Mouse (Mus musculus) layer of hippocampus, adult 8-10 months (tissue): ENCODE results near the gene Csf1. TPM values are rescaled to one million over a fixed set of nuclear protein-coding genes. Genes with fewer than 3 reads are reported as not detected.

ENCODE experiments used
- DNase-seq, 2 experiments: peaks; one replicate each; pipeline ENCODE4 v3.0.0; 2022; ENCODE audit warnings: low spot score in 2 of 2
- total RNA-seq, 4 experiments: library from RNA; stranded (reverse); gene quantifications; 2 replicates each; pipeline ENCODE4 v1.2.4; 2022

Csf1 gene
- total RNA-seq, result 10 to 100 TPM; 24.9 to 58.2 (median 39.9) TPM

DNA sequence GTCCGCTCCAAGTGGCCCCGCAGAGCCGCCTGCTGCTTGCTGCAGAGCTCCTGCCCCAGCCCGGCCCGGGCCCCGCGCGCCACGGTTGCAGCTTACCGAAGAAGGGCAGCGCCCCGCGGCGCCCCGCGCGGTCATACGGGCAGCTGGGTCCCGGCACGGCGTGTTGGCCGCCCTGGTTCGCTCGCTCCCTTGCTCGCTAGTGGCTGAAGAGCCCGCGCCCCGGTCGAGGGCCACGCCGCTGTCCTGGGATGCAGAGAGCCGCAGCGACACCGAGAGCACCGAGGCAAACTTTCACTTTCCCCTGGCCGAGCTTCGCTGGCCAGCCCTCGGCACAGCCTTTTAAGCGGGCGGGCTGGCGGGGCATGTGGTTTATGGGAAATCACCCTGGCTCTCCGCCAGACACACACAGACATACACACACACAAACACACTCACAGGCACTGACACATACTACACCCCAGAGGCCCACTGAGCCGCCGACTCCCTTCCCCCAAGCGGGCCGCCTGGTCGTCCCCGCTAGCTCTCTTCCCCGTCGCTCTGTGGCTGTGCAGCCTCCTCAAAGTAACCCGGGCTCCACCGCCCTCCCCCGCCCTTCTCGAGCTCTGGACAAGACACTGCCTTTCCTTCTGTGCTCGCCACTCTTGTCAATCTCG is at the start of gene Csf1:
Gene Csf1 (minus strand): TSS at position 541 of the 653 bp plus-strand sequence.
- peak; percentile 69 to 70 for DNase-seq

DNA sequence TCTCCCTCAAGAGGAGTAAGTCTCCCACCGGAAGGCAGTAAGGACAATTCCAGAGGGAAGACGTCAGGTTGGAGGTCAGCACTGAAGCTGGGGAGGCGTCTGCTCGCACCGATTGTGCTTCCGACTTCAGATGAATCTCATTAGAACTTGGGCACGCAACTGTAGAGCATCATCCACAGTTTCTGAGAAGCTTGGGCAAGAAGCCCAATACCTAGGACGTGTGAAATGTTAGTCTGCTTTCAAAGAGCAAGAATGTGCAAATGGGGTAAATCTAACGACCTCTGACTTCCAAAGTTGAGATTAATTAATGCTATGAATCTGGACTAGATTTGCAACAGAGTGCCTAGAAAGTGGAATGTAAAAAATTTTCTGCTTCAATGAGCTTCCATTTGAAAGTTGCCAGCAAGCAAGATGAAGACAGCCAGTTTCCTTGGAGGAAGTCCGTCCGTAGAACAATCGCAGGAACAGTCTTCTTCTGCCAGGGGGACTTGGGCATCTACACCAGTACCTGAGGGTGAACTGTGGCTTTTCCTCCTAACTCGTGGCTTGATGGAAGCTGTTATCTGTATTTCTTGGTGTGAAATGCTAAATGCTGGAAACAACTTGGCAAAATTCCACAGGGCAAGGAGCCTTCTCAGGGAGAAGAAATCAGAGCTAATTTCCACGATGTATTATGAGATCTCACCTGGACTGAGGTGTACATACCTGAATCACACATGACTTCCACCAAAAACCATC is 47.9 kb upstream of the Csf1 start:
- DNase-seq, result no peak

DNA sequence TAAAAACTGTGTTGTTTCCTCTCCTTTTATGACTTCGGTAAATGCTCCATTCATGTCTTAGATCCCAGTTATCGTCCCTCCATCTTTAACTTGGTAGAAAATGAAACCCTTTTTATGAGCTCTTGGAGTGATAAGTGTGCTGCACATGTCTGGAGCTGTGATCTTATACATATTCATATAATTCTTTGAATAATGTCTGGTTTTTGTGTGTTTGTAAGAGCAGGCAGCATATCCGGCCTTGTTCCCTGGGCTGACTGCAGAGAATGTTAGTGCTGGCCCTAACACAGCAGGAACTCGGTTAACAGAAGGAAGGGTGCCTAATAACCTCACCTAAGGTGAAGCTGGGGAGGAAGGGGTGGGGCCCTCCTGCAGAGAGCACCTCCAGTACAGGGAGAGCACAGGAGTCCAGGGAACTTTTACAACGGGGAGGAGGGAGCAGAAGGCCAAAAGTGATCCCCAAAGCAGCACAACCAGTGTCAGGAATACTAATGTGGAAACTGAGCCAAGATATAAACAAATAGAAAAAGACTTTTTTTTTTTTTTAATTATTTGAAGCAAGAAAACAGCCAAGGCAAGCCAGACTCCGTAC is 47.2 kb upstream of the Csf1 start:
- DNase-seq, result no peak

DNA sequence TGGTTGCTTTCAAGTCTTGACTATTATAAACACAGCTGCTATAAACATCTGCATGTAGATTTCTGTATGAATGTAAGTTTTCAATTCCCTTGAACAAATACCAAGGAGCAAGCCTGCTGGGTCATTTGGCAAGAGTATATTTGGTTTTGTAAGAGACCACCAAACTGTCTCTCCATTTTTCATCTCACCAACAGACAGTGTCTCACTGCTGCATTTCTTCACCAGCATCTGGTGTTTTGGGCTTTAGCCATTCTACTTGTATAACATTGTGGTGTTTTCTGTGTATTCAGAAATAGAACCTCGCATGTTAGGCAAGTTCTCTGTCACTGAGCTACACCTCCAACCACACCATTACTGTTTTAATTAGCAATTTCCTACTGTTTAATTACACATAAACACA is 46.6 kb upstream of the Csf1 start:
- no peak for DNase-seq

DNA sequence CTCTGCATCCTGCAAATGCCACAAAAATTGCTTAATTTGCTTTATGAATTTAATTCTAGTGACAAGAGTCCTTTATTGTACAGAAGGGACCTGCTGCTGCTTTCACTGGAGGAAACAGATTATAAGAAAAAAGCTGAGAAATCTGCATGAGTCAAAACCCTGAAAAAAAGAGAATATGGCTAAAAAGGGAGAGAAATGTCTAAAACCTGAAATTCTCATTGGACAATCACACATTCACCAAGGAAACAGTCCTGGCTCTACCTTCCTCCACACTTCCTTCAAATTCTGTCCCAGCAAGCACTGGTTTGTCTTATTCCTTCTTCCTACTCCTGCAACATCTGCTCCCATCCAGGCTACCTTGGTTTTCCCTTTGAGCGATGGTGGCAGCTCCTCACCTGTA is 44.5 kb upstream of the Csf1 start:
- no peak for DNase-seq

DNA sequence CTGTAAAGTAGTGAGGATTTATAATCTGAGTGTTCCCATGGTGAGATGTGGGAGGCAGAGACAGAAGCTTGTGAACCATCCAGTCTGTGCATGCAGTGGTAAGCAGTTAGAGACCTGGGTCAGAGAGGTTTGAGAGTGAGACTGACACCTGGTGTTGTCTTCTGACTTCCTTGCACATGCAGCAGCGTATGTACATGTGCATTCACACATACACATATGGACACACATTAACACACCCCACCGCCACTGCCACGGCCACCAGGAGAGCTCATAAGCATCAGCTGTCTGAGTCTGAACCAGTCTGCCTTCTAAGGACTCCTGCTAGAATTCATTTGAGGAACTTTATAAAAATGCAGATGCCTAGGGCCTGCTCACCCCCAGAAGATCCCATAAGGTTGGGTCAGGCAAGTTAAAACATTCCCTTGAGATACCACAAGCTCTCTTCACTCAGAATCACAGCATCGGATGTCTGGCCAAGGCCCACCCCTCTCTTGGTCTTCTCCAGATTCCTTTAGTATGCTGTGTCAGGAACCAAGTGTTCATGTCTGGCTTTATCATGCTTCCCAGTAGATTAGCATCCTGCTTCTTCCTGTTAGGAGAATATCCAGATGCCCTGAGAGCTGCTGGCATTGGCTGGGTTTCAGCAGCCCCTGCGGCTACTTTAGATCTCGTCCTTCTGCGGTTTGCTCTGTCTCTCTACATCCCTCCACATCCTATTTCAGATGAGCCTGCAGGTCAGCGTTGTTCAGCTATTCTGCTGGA is 42.1 kb upstream of the Csf1 start:
- no peak for DNase-seq

DNA sequence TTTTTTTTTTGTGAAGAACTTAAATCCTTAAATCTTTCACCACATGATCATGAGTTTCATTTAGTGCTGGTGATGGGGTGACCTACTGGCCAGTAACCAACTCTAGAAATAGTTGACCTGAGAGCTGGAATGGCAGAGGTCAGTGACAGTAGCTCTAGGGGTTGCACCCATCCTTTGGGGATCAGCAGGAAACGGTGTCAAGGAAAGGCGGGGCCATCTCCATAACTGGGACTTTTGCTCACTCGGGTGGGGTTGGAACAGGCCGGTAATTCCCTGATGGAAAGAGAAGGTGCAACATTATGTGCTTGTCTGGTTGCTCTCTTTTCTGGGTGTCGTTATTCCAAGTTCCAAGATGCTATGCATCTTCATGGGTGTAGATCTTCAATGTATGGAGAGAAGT is 38.7 kb upstream of the Csf1 start:
- no peak for DNase-seq

DNA sequence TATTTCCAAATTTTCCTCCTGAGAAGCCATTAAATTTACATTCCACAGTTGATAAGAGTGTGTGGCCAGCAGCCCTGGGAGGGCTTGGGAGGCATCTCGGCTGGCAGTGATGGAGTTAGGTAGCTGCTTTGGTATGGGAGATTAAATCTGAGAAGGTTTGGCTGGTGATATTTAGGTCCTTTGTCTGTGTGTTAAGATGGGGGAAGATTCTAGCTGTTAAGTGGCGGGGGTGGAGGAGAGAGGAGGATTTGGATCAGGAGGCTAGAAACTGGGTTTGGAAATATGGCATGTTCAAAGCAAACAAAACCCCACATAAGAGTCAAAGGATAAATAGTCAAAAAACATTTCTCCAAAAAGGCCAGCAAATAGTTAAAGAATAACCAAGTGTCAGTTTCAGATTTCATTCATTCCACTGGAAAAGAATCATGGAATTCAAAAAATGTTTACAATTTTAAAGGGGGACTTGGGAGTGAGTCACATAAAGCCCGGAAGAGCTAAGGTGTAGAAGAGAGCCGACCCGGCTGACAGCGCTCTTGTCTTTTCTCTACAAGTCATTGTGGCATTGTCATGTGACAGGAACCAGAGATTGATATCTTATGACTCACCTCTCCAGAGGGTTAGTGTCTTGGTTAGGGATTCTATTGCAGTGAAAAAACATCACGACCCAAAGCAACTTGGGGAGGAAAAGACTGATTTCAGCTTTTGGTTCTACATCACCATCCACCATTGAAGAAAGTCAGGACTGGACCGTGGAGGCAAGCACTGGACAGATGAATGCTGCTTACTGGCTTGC is 36.1 kb upstream of the Csf1 start:
- DNase-seq, result no peak

DNA sequence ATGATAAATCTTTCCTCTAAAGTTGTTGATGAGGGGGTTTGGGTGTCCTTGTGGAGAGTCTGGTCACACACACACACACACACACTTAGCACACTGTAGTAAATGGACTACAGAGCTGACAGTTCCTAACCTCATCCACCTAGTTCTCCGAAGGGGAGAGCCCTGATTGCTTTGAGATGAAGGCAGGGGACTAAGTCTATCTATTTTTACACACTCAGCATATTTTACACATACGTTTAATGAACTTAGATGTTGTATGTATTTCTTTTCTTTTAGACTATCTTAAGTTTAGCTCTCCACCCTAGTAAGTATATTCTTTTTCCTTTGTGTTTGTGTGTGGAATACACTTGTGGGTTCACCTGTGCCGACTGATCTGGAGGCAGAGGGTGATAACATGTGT is 34.6 kb upstream of the Csf1 start:
- DNase-seq, result no peak

DNA sequence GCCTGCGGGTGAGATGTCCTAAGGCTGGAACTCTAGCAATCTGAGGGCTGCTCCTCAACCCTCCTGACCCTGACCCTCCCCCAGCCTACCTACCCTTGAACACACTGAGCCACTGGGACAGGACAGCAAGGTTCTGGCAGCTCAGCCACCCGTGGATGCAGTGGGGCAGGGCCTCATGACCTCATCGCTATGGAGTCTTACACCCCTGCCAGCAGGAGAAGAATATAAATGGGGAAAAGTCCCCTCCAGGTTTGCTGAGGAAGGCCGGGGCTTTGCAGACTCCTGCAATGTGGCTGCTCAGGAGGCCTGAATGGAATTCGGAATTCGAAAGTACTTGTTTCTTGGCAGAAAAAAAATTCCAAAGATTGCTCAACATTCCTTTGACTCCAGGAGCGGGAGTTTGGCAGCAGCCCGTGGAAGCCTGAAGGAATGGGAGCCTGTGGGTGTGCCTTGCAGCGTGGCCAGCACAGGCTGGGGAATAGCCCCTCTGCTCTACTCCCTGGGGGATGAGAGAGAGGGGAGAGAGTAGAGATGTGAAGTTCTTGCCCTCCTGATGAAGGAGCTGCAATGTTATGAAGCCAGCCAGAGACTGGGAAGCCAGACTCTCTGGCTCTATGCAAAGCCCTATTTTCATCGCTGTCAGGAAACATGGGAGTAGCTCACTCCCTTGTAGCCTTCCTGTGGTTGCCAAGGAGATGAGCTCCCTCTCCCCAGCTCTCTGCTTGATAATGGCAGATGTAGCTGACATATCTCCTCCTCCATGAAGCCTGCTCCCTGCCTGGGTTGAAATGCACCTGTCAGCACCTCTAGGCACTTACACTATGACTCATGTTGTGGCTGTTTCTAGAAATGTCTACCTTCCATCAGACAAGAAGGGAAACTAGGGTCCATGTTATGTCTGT is 33.3 kb upstream of the Csf1 start:
- peak; percentile 62 to 68 for DNase-seq

DNA sequence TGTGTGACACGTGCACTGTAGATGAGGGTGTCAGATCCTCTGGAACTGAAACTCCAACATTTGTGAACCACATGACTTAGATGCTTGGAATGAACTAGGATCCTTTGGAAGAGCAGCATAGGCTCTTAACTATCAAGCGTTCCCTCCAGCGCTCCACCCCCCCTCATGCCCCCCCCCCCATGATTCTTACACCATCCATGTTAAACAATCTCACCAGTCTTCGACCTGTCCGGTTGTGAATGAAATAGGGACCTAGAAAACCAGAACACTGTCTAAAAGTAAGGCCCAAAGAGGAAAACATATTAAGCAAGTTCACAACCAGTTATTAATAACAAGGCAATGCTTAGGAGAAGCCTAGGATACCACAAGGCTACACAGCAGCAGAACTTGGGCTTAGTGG is 32.5 kb upstream of the Csf1 start:
- no peak for DNase-seq

DNA sequence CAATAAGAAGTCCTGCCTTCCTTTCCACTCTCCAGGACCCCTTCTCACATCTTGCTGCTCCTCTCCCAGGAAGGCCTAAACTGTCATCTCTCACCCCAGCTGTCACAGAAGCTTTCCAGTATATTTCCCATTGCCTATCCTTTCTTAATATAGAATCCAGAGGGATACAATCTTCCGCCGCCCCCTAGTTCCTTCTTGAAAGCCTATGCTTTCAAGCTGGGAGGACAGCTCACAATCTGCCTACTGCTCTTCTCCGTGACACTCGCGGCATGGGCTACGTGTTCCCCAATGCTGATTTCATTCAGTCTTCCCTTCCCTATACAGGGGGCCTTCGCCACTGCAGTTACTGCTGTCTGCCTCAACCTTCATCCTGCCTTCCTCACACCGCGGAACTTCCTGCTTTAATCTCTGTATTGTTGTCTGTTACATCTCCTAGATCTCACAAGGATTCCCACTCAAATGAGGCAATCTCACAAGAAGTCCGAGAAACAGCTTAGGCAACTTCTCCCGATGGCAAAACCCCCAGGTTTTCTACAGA is 30.6 kb upstream of the Csf1 start:
- no peak for DNase-seq

DNA sequence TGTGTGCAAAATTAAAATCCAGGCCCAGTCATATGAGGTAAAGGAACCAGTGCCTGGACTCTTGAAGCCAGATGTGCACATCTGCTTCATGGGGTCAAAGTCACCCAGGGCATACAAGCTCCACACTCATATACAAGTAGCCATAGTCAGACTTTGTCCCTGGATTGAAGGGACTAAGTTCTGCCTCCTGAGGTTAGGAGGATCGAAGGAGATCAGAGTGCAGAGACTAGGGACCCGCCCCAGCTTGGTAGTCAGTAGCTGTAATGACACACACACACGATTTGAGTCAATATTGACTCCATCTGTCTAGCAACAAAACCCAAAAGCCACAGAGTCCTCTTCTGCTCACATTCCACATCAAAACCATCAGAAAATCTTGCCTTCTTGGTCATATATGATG is 30.0 kb upstream of the Csf1 start:
- DNase-seq, result no peak

DNA sequence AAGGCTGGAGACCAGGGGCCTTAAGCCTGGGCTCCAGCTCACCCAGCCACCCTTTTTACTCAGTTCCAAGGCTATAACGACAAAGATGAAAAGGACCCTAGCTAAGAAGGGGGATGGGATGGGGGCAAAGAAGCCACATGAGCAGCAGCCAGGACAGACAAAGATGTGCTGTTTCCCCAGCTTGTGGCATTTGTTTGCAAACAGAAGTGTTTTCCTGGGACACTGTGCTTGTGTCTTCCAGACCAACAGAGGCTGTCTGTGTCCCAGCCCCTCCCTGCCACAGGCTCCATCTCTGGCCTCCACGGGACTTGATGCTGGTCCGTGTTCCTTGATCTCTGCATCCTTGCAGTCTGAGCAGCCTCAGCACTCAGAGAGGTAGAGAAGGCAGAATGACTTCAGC is 28.6 kb upstream of the Csf1 start:
- DNase-seq, result peak; percentile 32 to 45

DNA sequence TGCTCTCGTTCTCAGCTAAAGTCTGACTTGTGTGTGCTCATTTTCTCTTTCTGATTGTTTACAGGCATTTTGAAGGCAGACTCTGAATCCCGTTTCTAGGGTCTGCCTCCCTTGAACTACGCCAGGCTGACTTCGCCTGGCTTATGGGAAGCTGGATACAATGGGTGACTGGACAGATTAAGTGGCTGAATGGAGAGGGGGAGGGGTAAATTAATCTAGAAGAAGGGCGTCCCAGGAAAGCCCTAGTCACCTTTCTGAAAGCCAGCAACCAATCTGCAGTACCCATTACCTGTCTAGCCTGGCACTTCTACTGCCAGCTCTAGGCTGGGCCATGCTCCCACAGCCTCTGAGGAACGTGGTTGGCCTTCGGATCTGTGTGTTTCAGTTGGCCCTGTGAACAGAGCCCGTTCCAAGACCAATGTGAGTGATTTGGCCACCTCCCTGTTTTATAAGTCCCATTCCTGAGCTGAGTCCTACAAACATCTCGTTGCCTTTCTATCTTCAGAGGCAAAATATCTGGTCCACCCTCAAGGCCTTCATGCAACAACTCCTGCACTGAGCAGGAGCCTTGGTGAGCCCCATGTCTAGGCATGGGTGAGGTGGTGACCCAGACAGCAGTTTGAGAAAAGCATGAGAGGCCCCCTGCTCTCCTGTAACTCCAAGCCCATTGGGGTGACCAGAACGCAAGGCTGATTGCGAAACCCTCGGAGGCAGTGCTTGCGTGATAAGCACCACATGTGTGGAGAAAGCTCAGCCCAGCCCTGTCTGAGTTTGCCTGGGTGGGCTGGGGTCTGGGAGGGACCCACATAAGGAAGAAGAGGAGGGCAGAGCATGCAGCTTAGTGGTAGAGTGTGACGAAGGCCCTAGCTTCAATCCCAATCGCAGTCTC is 27.6 kb upstream of the Csf1 start:
- DNase-seq, result no peak

DNA sequence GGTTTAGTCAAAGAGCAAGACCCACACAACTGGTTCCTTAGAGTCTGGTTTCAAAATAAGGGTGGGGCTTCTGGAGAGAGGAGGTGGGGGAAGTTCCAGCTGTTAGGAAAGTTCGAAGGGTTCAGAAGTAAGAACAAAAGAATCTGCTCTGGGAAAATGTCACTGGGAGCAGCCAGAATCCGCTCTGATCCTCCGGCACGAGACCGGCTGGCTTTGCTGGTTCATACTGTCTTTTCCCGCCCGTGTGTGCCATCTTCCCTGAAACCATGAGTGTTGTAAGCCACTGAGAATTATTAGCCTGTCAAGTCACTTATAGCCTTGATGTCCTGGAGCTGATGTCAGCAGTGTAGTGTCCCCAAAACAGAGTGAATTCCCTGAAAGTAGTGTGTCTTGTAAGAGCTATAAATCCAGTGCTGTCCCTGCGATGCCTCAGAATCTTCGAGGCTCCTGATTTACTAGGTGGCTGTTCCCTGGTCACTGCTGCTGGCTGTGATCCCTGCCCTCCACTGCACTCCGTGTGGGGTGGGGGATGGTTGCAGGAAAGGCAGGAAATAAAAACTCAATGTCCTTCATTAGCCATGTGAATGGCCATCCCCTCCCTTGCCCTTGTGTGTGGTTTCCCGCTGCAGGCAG is 26.8 kb upstream of the Csf1 start:
- DNase-seq, result no peak

DNA sequence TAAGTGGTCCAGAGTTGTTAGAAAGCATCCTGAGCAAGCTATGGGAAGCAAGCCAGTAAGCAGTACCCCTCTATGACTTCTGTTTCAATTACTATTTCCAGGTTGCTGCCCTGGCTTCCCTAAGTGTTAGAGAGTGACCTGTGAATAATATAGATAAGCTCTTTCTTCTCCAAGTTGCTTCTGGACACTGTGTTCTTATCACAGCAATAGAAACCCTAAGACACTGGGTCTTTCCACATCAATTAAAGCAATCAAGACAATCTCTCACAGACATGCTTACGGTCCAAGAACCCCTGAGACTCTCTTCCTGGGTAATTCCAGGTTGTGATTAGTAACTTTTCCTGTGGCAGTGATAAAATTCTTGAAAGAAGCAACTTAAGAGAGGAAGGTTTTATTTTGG is 26.1 kb upstream of the Csf1 start:
- DNase-seq, result no peak

DNA sequence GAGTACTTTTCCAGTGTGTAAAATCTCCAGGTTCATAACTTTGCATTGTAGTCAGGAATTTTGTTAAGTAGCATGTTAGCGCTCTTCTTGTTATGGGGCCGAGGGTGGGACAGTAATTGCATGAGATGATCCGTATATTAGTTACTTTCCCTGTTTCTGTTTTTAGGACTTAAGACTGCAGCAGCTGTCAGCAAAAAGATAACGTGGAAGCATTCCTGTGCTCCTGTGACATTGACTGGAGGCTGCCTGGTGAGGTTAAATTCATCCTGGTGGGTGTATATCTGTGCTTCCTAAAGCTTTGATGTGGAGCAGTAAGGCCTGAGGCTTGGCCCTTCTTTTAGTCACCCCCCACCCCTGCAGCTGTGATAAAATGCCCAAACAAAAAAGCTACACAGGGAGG is 25.3 kb upstream of the Csf1 start:
- no peak for DNase-seq

DNA sequence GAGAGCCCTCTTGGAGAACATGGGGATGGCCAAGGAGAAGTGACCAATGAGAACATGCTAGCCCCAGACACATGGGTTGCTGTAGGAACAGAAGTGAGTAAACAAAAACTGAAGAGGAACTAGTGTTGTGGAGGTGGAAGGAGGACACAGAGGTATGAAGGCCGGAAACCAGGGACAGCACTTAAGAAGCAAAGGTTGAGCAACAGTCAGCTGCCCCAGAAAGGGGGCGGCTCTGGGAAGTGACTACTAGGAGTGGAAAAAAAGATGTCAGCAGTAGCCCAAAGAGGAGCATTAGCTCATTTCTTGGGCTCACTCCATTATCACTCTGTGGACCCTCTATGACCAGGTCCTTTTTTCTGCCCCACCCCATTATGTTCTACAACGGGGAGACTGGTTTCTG is 23.0 kb upstream of the Csf1 start:
- DNase-seq, result no peak
